20 mouse cellular contexts compared by ENCODE assay signal in the genomic region with DNA sequence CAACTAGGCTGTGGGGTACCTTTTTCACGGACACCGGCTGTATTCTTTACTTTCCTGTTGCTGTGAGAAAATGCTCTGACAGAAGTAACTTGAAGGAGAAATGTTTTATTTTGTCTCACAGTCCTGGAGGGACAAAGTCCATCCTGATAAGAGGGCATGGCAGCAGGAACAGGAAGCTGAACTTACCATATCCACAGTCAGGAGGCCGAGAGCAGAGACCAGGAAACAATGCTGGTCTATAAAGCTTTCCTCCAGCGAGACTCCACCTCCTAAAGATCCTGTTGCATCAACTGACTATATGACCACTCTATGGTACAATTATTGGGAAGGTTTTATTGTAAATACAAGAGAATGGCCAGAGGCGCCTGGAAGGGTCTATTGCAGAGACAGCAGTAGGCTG. TPM values are rescaled to one million over a fixed set of nuclear protein-coding genes. Genes with fewer than 3 reads are reported as not detected.
"Had no signal": no experiment of that assay in that cellular context is flagged by ENCODE, and none has a peak within 500 bp of the region (broad histone marks: within the 10 kb centered on the region; RNA-seq: fewer than 3 reads in every experiment).

No protein-coding gene starts in this region.

- H3K27me3 ChIP-seq: kidney, embryonic 15.5 days; limb, embryonic 15.5 days; liver, embryonic 13.5 days had no signal

- H3K4me3 ChIP-seq: kidney, embryonic 15.5 days; limb, embryonic 15.5 days; liver, embryonic 13.5 days had no signal

- H3K4me1 ChIP-seq: limb, embryonic 15.5 days had no signal

- H3K27ac ChIP-seq: kidney, embryonic 15.5 days; limb, embryonic 15.5 days; liver, embryonic 13.5 days had no signal

- H3K9ac ChIP-seq: kidney, embryonic 15.5 days; limb, embryonic 15.5 days; liver, embryonic 13.5 days had no signal

- H3K4me2 ChIP-seq: kidney, embryonic 15.5 days; limb, embryonic 15.5 days; liver, embryonic 13.5 days; midbrain, embryonic 11.5 days had no signal

- DNase-seq: kidney, adult 11 months; kidney, adult 8-10 months; kidney, postnatal 10 days; kidney, postnatal 36 days; layer of hippocampus, adult 9-11 months; liver, embryonic 13.5 days; lung, adult 2 months; lung, postnatal 14 days; lung, postnatal 4 days; midbrain, embryonic 14.5 days; thymus, postnatal 25 days had no signal

- H3K9me3 ChIP-seq: limb, embryonic 15.5 days had no signal

RNA-seq across cellular contexts. Expression of a gene that starts 14.5 kb away (rescaled TPM):
- total RNA-seq: megakaryocyte-erythroid progenitor cell, adult 5-6 weeks had no signal
- polyA plus RNA-seq: limb, embryonic 11.5 days; liver, embryonic 13.5 days; lung, embryonic 16.5 days; midbrain, embryonic 11.5 days; midbrain, embryonic 14.5 days; midbrain, postnatal 0 days; neural tube, embryonic 11.5 days; thymus, postnatal 0 days had no signal
